Mouse (Mus musculus): ENCODE data around the gene Zfp994.
"Not testable (repeated sequence)": the region's sequence is repeated elsewhere in the genome, so short reads cannot be mapped to it uniquely, and the experiment has no call there.

The Zfp994 gene

DNA sequence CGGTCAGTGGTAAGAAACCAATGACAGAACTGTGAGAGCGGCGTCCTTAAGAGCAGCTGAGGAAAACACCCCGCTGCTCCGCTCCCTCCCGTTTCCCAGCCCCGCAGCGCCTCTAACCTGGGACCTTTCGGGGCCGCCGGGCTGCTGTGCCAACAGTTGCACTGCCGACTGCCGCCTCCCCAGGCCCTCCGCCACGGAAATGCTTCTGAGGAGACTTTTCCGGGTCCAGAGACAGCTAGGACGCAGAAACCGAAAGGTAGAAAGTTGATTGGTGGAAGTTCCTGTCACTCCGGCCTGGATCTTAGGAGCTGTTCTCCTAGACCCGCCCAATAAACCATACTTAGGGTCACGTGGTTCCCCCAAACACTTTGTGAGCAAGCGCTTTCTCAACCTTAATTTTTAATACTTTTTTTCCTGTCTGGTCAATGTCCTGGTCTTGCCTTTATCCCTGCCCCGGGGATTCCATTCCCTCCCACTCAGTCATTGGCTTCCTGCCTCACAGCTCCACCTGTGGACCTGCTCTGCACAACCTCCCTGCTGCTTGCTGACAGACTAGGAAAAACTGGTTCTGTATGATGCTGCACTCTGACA, at the start of gene Zfp994:
TSS of gene Zfp994 (minus strand) at position 195 of the 591 bp plus-strand sequence.
- in situ Hi-C loops (cut with MseI, MboI), result not testable (repeated sequence)

DNA sequence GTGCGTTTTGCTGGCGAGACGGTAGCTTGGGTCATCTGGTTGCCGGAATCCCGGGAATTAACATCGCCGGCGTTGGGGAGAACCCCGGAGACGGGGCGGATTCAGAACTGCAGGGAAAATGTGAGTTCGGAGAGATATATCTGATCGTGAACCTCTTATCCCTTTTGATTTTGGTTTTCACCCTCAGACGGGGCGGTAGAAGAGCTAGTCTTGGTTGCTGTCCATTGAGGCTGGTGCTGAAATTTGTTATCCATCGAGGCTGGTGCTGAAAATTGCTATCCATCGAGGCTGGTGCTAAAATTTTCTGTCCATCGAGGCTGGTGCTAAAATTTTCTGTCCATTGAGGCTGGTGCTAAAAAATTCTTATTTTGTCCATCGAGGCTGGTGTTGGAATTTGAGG, 5.3 kb upstream of the Zfp994 start:
- in situ Hi-C loops (cut with MseI, MboI), result not testable (repeated sequence)

- in situ Hi-C loops (cut with MseI, MboI), result not testable (repeated sequence)
Observed at GRCm38 (mm10) chr17:22225015-22225414, 401 bp downstream of the Zfp994 start.

DNA sequence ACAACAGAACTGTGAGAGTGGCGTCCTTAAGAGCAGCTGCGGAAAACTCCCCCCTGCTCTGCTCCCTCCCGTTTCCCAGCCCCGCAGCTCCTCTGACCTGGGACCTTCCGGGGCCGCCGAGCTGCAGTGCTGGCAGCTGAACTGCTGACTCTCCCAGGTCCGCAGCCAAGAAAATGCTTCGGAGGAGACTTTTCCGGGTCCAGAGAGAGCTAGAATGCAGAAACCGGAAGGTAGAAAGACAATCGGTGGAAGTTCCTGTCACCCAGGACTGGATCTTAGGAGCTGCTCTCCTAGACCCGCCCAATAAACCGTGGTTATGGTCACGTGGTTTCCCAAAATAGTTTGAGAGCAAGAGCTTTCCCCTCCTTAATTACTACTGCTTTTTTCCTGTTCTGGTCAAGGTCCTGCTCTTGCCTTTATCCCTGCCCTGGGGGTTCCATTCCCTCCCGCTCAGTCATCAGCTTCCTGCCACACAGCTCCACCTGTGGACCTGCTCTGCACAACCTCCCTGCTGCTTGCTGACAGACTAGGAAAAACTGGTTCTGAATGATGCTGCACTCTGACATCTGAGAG, 59.6 kb downstream of the Zfp994 start, which contains the start of gene Zfp947:
TSS of gene Zfp947 (minus strand) at position 469 of the 573 bp plus-strand sequence.
- in situ Hi-C loops (cut with MseI, MboI), result not testable (repeated sequence)

DNA sequence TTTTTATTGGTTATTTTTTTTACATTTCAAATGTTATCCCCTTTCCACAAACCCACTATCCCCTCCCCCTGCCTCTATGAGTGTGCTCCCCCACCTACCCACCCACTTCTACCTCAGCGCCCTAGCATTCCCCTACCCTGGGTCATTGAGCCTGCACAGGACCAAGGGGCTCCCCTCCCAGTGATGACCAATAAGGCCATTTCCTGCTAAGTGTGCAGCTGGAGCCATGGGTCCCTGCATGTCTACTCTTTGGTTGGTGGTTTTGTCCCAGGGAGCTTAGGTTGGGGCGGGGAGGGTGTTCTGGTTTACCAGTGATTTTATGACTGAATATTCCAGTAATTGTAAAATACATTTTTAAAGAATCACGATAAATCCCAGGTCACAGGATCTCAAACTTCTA, 60.1 kb downstream of the Zfp994 start:
- in situ Hi-C loops (cut with MseI, MboI), result not testable (repeated sequence)

GRCm38 (mm10) chr17:22153951-22154350, 71.5 kb downstream of the Zfp994 start:
- in situ Hi-C loops (cut with MseI, MboI), result not testable (repeated sequence)
